Mouse (Mus musculus) adrenal gland, postnatal 10 days (tissue): ENCODE results near the gene Gm40193. TPM values are rescaled to one million over a fixed set of nuclear protein-coding genes. Genes with fewer than 3 reads are reported as not detected.
"Not testable (repeated sequence)": the region's sequence is repeated elsewhere in the genome, so short reads cannot be mapped to it uniquely, and the experiment has no call there.

ENCODE experiments used
- DNase-seq: peaks from one replicate; pipeline ENCODE4 v3.0.0; 2021; ENCODE audit warnings: mixed read lengths
- total RNA-seq, 2 experiments: library from RNA; stranded (reverse); gene quantifications; 2 replicates each; pipeline ENCODE4 v1.2.3; 2021

The Gm40193 gene
- total RNA-seq, 2 experiments from 2014 or later = not detected

GRCm38 (mm10) chr11:70539877-70540587 is 7.3 kb upstream of the Gm40193 start, which contains the start of gene Pld2:
Pld2 (plus strand) TSS chr11:70540064.
- DNase-seq = peak; percentile 94

DNA sequence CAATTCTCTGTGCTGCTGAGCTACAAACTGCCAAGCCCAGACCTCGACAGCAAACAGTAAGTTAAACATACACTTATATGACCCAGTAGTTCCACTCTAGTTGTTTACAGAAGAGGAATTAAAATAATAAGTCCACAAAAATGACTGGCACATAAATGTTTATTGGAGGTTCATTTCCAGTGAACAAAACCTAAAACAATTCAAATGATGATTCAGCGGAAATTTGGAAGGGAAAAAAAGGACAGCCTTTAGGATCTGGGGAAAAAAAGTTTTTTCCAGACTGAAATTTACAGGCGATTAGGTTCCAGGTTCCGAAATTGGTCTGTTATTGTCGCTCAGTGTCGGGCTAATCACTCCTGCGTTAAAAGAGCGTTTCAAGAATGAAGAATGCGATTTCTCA is 6.7 kb upstream of the Gm40193 start:
- DNase-seq = no peak

- DNase-seq = not testable (repeated sequence)
Observed at GRCm38 (mm10) chr11:70531065-70531464, 1.7 kb downstream of the Gm40193 start.

DNA sequence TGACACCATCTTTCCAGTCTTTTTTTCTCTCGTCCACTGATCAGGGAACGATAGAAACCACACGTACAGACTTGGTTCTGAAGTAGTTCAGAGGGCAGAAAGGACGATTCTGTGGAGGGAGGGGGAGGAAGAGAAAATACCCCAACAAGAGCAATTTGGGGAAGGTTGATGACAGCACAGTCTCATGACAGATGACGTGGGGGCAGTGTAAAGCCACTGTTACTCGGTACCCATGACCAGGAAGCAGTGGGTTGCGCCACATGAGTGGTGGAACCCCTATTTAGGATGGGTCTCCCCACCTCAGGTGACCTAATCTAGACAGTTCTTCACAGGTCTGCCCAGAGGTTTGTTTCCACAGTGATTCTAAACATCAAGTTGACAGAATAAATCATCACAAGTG is 4.1 kb downstream of the Gm40193 start:
- DNase-seq = no peak

DNA sequence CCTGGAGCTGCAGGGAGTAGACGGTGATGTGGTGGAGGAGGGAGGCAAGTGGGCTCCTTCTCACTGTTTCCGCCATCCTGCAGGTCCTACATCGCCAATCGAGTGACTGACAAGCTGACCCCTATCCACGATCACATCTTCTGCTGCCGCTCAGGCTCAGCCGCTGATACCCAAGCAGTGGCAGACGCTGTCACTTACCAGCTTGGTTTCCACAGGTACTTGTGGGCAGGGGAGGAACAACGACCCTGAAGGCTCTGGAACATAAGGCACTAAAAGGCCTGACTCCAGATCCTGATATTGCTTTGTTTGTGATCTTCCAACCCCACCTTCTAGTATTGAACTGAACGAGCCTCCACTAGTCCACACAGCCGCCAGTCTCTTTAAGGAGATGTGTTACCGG is 6.5 kb downstream of the Gm40193 start:
- no peak for DNase-seq

DNA sequence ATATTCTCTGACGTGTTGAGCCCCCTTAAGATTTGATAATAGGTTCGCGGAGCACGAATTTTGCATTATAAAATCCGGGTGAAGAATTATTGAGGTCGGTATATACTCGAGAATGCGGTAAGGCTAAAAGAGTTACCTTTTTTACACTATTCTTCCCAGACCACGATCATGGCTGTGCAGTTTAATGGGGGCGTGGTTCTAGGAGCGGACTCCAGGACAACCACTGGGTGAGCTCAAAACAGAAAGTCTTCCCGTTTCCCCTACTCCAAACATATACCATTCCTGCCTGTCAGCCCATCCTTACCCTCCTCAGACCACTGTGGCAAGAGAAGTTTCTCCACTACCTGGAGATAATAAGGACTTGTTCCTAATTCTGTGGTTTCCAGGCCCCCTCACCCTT is 7.0 kb downstream of the Gm40193 start:
- no peak for DNase-seq

DNA sequence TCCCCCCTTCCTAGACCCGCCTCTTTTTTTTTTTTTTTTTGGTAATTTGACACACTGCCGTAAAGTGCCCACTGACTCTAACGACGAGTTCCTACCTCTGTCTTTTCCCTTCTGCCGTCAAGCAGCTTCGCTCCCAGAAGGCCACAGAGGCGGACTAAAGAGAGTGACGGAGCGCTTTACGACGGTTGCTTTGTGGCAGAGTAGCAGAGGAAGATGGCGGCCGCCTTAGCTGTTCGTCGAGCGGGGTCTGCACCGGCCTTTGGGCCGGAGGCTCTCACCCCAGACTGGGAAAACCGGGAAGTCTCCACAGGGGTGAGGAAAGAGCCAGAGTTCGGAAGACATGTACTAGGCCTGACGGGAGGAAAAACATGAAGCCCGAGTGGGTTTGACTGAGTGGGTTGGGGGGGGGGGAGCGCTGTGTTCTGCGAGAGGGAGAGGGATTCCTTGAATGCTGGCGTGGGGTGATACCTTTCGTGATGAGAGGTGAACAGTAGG is 7.5 kb downstream of the Gm40193 start, which contains the start of gene Psmb6:
Gene Psmb6 (plus strand): TSS at position 184 of the 495 bp plus-strand sequence.
- DNase-seq = peak; percentile 90

DNA sequence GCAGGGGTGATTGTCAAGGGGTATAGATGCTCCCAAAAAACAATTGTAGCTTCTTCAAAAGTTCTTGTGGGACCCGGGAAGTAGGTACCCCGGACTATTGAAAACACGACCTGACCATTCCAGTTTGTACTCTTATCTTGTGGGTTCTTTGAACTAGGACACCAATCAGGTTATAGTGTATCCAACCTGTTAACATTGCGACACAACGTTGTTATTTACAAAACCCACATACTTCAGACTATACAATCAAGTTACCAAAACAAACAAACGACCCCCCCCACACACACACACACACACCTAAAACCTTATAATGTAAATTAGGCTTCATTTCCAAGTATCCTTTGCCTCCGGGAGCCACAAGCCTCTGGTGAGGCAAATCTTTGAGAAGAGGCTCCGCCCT is 8.0 kb downstream of the Gm40193 start:
- DNase-seq = no peak

GRCm38 (mm10) chr11:70523306-70523989 is 9.3 kb downstream of the Gm40193 start:
- not testable (repeated sequence) for DNase-seq

GRCm38 (mm10) chr11:70520178-70520769 is 12.5 kb downstream of the Gm40193 start:
- DNase-seq = peak; percentile 55

DNA sequence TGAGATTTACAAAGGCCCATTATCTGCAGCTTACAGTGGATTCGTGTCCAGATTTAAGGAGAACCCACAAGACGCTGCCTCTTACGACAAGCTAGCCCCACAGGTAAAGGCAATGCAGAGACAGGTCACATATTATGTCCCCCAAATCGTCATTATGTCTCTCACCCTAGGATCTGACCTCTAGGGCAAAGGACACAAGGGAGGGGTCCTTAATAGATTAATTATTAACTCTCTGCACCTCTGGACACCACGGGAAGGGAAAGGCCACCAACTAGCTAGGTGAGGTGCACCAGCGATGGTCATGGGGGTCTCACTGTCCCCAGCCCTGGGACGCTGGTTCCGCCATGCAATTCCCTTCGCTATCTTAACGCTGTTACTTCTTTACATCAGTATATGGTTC is 13.8 kb downstream of the Gm40193 start, which contains the start of gene Gltpd2:
Gene Gltpd2 (plus strand): TSS at position 274 of the 400 bp plus-strand sequence.
- no peak for DNase-seq

- DNase-seq = no peak
Observed at GRCm38 (mm10) chr11:70518436-70518835, 14.3 kb downstream of the Gm40193 start.

- peak; percentile 32 for DNase-seq
Observed at GRCm38 (mm10) chr11:70516352-70516751, 16.4 kb downstream of the Gm40193 start.

DNA sequence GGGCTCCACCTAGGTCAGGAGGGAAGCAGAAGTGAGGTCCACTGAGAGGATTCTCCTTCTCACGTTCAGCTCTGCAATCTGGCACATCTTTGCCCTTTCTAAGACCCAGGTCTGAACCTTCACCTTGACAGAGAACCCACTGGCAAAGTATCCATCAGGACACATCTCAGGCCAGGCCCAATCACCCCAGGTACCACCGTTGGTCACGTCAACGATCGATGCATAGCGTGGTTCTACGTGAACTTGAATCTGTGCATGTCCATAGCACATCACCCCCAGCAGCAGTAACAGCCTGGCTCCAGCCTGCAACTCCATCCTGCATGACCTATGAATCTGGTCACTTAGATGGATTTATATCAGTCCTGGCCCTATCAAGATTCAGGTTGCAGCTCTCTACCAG is 18.5 kb downstream of the Gm40193 start, which contains the start of gene Vmo1:
Gene Vmo1 (minus strand): TSS at position 329 of the 400 bp plus-strand sequence.
- DNase-seq = no peak

- DNase-seq = peak; percentile 51
Observed at GRCm38 (mm10) chr11:70513520-70513919, 19.2 kb downstream of the Gm40193 start.

DNA sequence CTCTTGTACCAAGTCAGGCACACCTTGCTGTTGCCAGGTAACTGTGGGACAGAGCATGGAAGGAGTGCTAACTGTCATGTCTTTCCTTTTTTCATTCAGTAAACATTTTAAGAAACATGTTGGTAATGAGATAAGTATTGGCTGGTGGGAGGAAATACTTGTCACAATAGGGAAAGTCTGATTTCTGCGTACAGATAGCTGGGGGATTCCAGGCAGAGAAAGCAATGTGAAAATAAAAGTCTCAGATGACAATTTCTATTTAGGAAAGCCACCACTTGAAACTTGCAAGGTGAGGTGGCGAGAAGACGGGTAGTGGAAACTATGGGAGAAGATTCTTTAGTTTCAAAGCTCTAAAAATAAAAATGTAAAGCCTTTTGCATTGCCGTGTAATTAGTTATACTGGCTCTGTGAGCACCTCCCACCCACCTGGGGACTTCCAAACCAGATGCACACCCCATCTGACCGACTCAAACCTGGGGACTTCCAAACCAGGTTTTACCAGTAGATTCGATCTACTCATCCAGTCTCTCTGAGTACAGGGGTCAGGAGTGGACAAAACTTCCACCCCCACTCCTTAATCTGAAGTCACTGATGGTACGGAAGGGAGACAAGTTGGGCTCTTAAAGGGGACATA is 19.9 kb downstream of the Gm40193 start:
- DNase-seq = no peak

GRCm38 (mm10) chr11:70511825-70512224 is 20.9 kb downstream of the Gm40193 start:
- no peak for DNase-seq

- DNase-seq = no peak
Observed at GRCm38 (mm10) chr11:70511242-70511641, 21.5 kb downstream of the Gm40193 start.

DNA sequence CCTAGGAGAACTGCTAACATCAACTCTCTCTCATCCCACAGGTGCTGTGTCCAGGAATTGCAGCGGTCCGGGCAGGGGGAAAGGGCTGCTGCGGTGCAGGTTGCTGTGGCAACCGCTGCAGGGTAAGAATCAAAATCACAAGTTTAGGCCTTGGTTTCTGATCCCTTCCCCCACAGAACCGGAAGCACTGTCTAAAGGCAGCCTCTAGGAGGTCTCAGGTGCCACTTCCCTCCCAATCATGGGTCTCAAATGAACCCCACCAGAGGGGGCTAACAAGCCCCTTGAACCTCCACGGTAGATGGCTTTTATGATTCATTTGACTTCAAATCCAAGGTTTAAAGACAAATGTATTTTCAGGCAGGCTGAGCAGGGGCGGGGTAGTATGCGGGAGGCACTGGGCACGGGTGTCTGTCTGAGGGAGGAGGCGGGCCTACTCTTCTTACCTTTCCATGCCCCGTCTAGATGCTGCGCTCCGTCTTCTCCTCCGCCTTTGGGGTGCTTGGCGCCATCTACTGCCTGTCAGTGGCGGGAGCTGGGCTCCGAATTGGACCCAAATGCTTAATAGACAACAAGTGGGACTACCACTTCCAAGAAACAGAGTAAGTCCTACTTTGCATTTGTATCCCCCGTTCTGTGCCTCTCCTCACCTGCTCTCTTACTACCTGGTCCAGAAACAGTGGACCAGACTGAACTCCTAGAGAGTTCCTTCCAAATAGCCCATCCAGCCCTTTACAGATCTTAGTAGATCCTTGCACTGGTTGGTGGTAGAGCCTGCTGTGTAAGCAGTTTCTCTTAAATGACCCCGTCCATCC is 22.8 kb downstream of the Gm40193 start:
- DNase-seq = peak; percentile 48

- no peak for DNase-seq
Observed at GRCm38 (mm10) chr11:70506962-70507515, 25.7 kb downstream of the Gm40193 start.

GRCm38 (mm10) chr11:70506385-70506784 is 26.4 kb downstream of the Gm40193 start:
- DNase-seq = peak; percentile 85
